Mouse (Mus musculus) hindbrain, embryonic 16.5 days (tissue): ENCODE results near the gene Trpm2. TPM values are rescaled to one million over a fixed set of nuclear protein-coding genes. Genes with fewer than 3 reads are reported as not detected.
"Not testable (repeated sequence)": the region's sequence is repeated elsewhere in the genome, so short reads cannot be mapped to it uniquely, and the experiment has no call there.

Experiments used
- ATAC-seq: fragments of 200-750 bp; cut with Nextera tagmentation; 2 replicates; pipeline ENCODE4 v1.8.0; 2017; ENCODE audit warnings: moderate TSS enrichment, moderate library complexity
- H3K27ac ChIP-seq: fragments of 300-500 bp; sonication (generic); 2 replicates; pipeline ENCODE4 v1.5.1; 2014; ENCODE audit warnings: low read depth, mild to moderate bottlenecking, control low read depth, low read length, moderate library complexity
- H3K27me3 ChIP-seq: fragments of 300-500 bp; sonication (generic); replicated peaks from 2 replicates; pipeline ENCODE4 v1.6.1; 2014; ENCODE audit warnings: low read length; ENCODE audit not compliant: control insufficient read depth, insufficient read depth
- H3K36me3 ChIP-seq: fragments of 300-500 bp; sonication (generic); 2 replicates; pipeline ENCODE4 v1.6.1; 2014; ENCODE audit warnings: mild to moderate bottlenecking, low read length, moderate library complexity, mixed read lengths; ENCODE audit not compliant: control insufficient read depth, insufficient read depth
- H3K4me1 ChIP-seq: fragments of 300-500 bp; sonication (generic); 2 replicates; pipeline ENCODE4 v1.6.1; 2014; ENCODE audit warnings: low read depth, low read length; ENCODE audit not compliant: control insufficient read depth, insufficient read depth
- H3K4me2 ChIP-seq: fragments of 300-500 bp; sonication (generic); 2 replicates; pipeline ENCODE4 v1.6.1; 2014; ENCODE audit warnings: mild to moderate bottlenecking, low read length, control low read depth, moderate library complexity
- H3K4me3 ChIP-seq: fragments of 300-500 bp; sonication (generic); 2 replicates; pipeline ENCODE4 v1.5.1; 2014; ENCODE audit warnings: mild to moderate bottlenecking, low read length, control low read depth, moderate library complexity
- H3K9ac ChIP-seq: fragments of 300-500 bp; sonication (generic); 2 replicates; pipeline ENCODE4 v1.6.1; 2014; ENCODE audit warnings: low read depth, mild to moderate bottlenecking, control low read depth, low read length, moderate library complexity
- H3K9me3 ChIP-seq: fragments of 300-500 bp; sonication (generic); 2 replicates; pipeline ENCODE4 v1.6.1; 2014; ENCODE audit warnings: mild to moderate bottlenecking, low read length, moderate library complexity; ENCODE audit not compliant: control insufficient read depth
- WGBS: fragments of 180-500 bp; shearing (Covaris S2); extraction: QIAGEN DNeasy Blood & Tissue Kit; methylation state at CpG from one replicate; pipeline ENCODE4 v1.1.7; 2014; 5-methylcytosine and 5-hydroxymethylcytosine counted together
- polyA plus RNA-seq: library from polyadenylated mRNA; unstranded; fragments of >200 nt; fragmentation: Nextera tagmentation; extraction: Ambion mirVana; gene quantifications from 2 replicates; pipeline ENCODE4 v1.2.1, GENCODE M21; 2015

The Trpm2 gene
- polyA plus RNA-seq, 1 experiment from 2014 or later = 7.8 TPM

DNA sequence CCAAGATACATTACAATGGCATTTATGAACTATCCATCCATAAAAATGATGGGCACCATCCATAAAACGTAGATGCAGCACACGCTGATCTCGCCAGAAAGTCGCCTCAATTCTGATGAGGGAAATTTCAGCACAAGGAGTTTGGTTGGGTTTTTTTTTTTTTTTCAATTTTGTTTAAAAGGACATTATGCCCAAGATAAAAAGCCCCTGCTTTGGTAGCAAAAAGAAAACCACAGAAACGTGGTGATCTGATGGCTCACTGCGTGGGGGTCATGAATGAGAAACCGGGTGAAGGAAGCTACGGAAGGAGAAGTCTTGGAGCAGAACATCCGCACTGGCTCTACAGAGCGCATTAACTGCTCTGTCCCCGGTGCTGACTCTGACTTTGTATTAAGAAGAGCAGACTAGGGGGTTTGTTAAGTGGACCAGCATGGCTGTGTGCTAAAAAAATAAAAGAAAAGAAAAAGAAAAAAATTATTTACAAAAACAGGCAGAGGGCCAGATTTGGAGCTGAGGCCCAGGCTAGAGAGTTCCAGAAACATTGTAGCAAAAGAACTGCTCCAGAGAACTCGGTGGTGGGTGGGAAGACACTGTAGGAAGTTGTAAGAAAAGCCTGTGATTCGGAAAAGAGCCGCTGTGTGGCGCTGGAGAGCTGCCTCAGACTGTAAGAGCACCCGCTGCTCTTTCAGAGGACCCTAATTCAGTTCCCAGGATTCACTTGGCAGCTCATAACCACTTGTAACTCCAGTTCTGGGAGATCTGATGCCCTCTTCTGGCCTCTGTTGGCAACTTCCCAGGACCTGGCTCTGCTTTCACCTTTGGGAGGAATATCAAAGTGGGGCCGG, 1.6 kb upstream of the Trpm2 start:
- H3K27ac ChIP-seq = no peak overlapping the region
- WGBS = 62% methylated on average over 17 of the region's 17 CpGs

DNA sequence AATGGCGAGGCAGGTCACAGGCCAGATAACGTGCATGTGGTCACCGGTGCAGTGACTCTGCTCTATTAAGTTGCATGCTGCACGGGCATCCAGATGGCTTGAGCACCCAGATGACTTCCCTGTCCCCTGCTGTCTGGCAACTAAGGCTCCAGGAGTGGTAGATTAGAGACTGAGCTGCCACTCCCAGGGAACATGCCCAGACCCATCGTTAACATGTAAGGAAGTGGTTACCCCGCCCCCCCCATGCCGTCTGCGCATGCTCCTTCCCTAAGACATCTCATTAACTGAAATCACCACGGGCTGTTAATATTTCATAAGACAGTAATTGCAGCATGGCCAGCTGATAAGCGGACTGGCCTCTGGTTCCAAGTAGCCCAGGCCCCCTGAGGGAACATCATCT, 828 bp upstream of the Trpm2 start:
- no peak for ATAC-seq
- H3K27ac ChIP-seq = no peak overlapping the region
- no peaks in the 10 kb centered on the region for H3K9me3 ChIP-seq
- H3K4me3 ChIP-seq = no peak overlapping the region
- H3K4me2 ChIP-seq = no peak overlapping the region
- no peaks in the 10 kb centered on the region for H3K36me3 ChIP-seq
- peaks cover 12% of the 10 kb centered on the region for H3K4me1 ChIP-seq
- 78% methylated on average over 10 of the region's 10 CpGs for WGBS
- no peak overlapping the region for H3K9ac ChIP-seq
- peaks cover 3% of the 10 kb centered on the region; the same call in 1 of the 2 replicates for H3K27me3 ChIP-seq

More for the DNA sequence above, 1.6 kb upstream of the Trpm2 start:
- no peaks in the 10 kb centered on the region for H3K36me3 ChIP-seq
- no peak for ATAC-seq
- peaks cover 12% of the 10 kb centered on the region for H3K4me1 ChIP-seq
- H3K4me2 ChIP-seq = no peak overlapping the region
- H3K9me3 ChIP-seq = no peaks in the 10 kb centered on the region
- H3K9ac ChIP-seq = no peak overlapping the region
- no peak overlapping the region for H3K4me3 ChIP-seq
- H3K27me3 ChIP-seq = peaks cover 3% of the 10 kb centered on the region; the same call in 1 of the 2 replicates

DNA sequence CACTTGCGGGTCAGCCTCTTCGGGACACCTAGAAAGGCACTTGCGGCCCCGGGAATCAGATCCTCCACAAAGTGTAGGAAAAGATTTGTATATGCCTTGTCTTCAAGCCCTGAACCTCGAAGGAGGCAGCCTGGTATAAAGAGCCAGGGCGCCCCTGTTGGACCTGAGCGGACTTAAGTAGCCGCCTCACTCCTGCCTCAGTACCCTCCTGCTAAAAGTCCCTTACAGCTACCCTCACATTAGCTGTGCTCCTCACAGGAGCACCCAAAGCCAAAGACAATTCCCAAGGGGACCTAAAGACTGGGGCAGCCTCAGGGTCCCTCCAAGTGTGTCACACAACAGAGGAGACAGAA, 414 bp downstream of the Trpm2 start:
- no peak overlapping the region for H3K27ac ChIP-seq
- H3K9ac ChIP-seq = peak overlapping the region; percentile 69
- peak; percentile 57 for ATAC-seq
- H3K27me3 ChIP-seq = peaks cover 3% of the 10 kb centered on the region; the same call in 1 of the 2 replicates
- WGBS = 15% methylated on average over 8 of the region's 8 CpGs
- no peaks in the 10 kb centered on the region for H3K9me3 ChIP-seq
- H3K4me1 ChIP-seq = peaks cover 12% of the 10 kb centered on the region
- H3K36me3 ChIP-seq = no peaks in the 10 kb centered on the region
- H3K4me3 ChIP-seq = peak overlapping the region; percentile 49
- H3K4me2 ChIP-seq = peak overlapping the region; percentile 90

DNA sequence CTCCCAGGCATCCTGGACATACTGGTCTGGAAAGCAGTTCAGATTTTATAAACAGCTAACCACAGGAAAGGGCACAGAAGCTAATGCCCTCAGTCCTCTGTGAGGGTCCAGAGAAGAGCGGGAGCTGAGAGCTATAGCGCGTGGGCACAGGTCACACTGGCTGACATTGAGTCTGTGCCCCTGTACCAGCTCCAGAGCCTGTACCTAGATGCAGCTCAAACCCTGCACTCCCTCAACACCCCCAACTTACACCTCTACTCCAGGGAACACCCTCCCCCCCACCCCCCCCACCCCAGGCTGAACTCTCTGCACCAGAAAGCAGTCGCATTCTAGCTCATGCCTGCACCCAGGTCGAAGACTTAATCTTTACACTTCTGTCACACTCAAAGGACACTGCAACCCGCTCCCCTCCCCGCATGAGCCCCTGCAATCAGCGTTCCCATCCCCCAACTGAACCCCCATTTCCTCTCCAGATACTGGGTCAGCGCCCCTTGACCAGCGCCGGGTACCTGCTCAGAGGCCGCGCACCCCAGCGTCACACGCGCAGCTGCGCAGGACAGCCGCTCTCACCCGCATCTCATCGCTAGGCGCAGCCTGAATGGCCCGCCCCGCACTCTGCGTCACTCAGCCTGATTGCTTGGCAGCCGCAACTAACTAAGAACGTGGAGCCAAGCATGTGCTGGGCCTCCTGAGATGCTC, 940 bp downstream of the Trpm2 start:
- H3K9ac ChIP-seq = peak overlapping the region; percentile 69
- ATAC-seq = peak; percentile 91
- no peak overlapping the region for H3K27ac ChIP-seq
- 4% methylated on average over 26 of the region's 26 CpGs for WGBS
- H3K9me3 ChIP-seq = no peaks in the 10 kb centered on the region
- peak overlapping the region; percentile 90 for H3K4me2 ChIP-seq
- H3K4me3 ChIP-seq = peak overlapping the region; percentile 49
- no peaks in the 10 kb centered on the region for H3K36me3 ChIP-seq
- peaks cover 12% of the 10 kb centered on the region for H3K4me1 ChIP-seq
- H3K27me3 ChIP-seq = peaks cover 3% of the 10 kb centered on the region; the same call in 1 of the 2 replicates

DNA sequence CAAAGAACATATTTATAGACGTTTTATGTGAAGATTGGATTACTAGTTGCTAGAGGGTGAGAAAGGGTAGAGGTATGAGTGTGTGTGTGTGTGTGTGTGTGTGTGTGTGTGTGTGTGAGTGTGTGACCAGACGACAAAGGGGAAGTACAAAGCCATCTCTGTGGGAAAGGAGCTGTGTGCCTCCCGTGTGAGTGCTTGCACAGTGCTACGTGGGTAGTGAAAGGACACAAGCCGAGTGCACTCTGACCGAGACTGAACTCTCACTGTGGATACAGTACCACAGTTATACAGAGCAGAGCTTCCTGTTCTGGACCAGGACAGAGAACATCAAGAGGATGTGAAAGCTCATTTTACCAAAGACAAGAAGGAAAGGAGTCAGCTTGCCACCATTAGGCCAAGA, 6.4 kb downstream of the Trpm2 start:
- Histone ChIP-seq H3K9me3 (no peaks in the 10 kb centered on the region), H3K27ac (no peak overlapping the region), H3K4me2 (no peak overlapping the region), H3K36me3 (no peaks in the 10 kb centered on the region), H3K4me3 (no peak overlapping the region), H3K4me1 (peaks cover 3% of the 10 kb centered on the region; the same call in 1 of the 2 replicates), H3K9ac (no peak overlapping the region), H3K27me3 (peaks cover 3% of the 10 kb centered on the region; the same call in 1 of the 2 replicates)
- 71% methylated on average over 6 of the region's 6 CpGs for WGBS
- no peak for ATAC-seq

DNA sequence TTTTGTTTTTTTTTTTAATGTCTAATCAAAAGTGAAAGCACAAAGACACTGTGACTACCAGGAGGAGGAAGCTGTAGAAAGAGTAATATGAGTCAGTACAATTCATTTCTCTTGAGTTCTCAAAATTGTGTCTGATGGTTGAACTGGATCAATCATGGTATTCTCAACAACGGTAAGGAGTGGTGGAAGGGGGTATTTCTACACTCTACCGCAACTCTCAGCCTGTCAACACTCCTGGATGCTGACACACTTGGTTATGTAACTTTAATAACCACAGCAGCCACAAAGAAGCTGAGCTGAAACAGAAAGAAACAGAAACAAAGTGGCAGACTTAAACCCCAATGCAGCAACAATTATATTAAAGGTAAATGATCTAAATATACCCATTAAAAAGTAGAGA, 7.6 kb downstream of the Trpm2 start:
- Histone ChIP-seq H3K9me3 (no peaks in the 10 kb centered on the region), H3K4me3 (no peak overlapping the region), H3K36me3 (no peaks in the 10 kb centered on the region), H3K4me2 (no peak overlapping the region), H3K9ac (no peak overlapping the region), H3K4me1 (no peaks in the 10 kb centered on the region), H3K27ac (no peak overlapping the region), H3K27me3 (no peaks in the 10 kb centered on the region)
- 85% methylated on average over 2 of the region's 2 CpGs for WGBS
- no peak for ATAC-seq

DNA sequence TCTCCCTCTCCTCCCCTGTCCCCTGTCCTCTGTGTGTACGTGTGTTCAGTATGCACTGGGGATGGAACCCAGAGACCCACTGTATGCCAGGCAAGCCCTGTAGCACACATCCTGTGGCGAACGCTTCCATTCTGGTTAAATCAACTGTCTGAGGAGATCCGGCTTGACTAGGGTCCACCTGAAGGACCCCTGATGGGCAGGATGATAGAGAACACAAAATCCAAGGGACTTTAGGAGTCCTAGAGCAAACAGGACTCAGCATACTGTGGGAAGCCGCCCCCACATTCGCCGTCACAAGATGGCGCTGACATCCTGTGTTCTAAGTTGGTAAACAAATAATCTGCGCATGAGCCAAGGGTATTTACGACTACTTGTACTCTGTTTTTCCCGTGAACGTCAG, 19.9 kb downstream of the Trpm2 start:
- not testable (repeated sequence) for H3K4me2 ChIP-seq, H3K4me1 ChIP-seq, H3K36me3 ChIP-seq, H3K27ac ChIP-seq, H3K9ac ChIP-seq, H3K9me3 ChIP-seq, H3K4me3 ChIP-seq, H3K27me3 ChIP-seq, ATAC-seq
- WGBS = 92% methylated on average over 8 of the region's 12 CpGs

DNA sequence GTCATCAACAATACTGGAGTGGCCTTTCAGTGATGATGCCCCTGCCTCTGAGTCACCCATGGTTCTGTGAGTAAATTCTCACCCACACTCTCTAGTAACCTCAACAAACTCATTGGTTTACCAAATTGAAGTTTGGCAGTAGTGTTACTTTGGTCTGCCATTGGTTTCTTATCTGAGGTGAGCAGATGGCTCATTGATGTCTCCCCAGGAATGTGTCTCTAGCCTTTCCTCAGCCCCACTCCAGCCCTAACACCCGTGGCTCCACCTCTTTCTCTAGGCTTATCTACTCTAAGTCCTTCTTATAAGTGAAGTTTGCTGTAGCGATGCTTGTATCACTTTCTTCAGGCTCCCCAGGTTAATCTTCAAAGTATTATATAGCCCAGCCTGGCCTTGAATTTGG, 30.7 kb downstream of the Trpm2 start:
- H3K9ac ChIP-seq = no peak overlapping the region
- H3K4me1 ChIP-seq = no peaks in the 10 kb centered on the region
- no peak overlapping the region for H3K4me3 ChIP-seq
- whole genome bisulfite sequencing = 81% methylated on average over 2 of the region's 2 CpGs
- no peaks in the 10 kb centered on the region for H3K9me3 ChIP-seq
- no peak overlapping the region for H3K27ac ChIP-seq
- H3K36me3 ChIP-seq = no peaks in the 10 kb centered on the region
- H3K4me2 ChIP-seq = no peak overlapping the region
- ATAC-seq = no peak
- H3K27me3 ChIP-seq = no peaks in the 10 kb centered on the region

DNA sequence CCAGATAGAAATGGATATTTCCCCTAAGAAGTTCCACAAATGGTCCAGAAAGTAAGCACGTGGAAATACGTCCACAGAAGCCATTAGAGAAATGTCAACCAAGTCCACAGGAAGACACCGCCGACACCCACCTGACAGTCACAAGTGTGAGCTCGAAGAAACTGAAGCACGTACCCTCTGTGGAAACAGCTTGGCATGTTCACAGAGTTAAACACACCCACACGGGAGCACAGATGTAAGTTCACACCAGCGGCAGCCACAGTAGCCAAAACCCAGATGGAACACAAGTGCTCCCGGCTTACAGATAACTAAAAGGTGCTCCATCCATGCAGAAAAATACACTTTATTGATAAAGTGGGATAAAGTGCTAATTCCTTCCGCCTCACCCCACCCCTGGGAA, 43.0 kb downstream of the Trpm2 start:
- 86% methylated on average over 10 of the region's 10 CpGs for WGBS

More for the DNA sequence above, 43.0 kb downstream of the Trpm2 start:
- no peak overlapping the region for H3K27ac ChIP-seq
- no peak for ATAC-seq
- no peak overlapping the region for H3K4me2 ChIP-seq
- H3K36me3 ChIP-seq = no peaks in the 10 kb centered on the region
- H3K27me3 ChIP-seq = no peaks in the 10 kb centered on the region
- no peaks in the 10 kb centered on the region for H3K4me1 ChIP-seq
- H3K4me3 ChIP-seq = no peak overlapping the region
- no peaks in the 10 kb centered on the region for H3K9me3 ChIP-seq
- no peak overlapping the region for H3K9ac ChIP-seq
